Mouse (Mus musculus) left cerebral cortex, adult 9 months (tissue): Measurements from ENCODE around the gene Thada.

Experiments
- DNase-seq, 2 experiments: peaks; one replicate each; pipeline ENCODE4 v3.0.0; 2022; ENCODE audit warnings: low spot score in 2 of 2

The Thada gene

DNA sequence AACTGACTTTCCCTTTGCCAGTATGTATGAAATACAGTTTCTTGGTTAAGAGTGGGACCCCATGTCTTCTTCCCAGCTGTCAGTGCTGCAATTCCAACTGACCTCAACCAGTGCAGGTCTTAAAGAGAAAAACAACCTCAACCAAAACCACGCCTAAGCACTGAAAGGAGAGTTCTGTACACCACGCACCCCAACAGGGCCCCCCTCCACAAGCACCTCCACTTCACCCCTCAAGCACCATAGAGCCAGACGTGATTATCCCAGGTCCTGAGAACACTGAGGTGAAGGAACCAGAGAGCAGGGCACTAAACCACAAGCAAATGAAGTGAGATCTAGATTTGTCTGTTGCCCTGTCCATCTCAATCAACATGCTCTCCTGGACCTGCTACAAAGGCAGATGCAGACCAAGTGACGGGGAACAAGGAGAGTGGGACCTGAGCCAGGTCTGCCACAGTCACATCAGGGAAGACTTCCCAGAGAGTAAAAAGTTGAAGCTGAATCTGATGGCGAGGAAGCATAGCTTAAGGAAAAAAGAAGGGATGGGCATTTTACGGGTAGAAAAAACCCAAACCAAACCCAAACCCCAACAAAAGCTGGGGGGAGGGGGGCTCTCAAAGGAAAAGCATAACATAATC, 93.5 kb downstream of the Thada start:
- no peak for DNase-seq

DNA sequence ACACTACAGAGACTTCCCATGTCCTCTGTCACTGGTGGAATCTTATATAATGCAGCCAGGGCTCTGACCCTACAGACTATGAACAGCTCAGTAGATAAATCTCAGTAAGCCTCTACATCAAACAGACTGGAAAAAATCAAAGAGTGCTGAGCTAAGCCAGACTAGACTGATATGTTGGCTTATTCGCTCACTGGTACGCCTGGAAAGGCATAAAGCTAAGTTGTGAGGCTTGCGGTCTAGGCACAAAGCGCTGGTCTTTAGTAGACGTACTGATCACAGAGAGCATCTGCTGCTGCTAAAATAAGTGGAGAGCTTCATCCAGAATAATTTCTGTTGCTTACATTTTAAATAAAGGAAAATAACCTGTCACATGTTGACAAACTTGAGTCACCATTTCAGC, 95.6 kb downstream of the Thada start:
- DNase-seq, result no peak

DNA sequence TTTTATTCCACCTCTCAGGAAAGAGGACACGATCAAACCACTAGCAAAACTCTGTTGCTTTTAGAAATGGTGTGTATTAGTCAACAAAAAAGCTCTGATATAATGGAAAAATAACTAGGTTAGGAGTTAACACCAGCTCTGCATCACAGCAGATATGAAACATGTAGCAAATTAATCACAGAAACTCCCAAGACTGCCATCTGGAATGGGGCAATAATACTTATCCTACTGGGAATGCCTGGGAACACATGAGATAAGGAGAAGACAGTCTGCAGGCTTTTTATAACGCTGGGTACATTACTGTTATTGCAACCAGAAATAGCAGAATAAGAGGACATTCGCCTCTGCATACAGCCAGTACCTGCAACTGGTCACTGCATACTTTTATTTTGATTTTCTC, 96.2 kb downstream of the Thada start:
- DNase-seq, result no peak

DNA sequence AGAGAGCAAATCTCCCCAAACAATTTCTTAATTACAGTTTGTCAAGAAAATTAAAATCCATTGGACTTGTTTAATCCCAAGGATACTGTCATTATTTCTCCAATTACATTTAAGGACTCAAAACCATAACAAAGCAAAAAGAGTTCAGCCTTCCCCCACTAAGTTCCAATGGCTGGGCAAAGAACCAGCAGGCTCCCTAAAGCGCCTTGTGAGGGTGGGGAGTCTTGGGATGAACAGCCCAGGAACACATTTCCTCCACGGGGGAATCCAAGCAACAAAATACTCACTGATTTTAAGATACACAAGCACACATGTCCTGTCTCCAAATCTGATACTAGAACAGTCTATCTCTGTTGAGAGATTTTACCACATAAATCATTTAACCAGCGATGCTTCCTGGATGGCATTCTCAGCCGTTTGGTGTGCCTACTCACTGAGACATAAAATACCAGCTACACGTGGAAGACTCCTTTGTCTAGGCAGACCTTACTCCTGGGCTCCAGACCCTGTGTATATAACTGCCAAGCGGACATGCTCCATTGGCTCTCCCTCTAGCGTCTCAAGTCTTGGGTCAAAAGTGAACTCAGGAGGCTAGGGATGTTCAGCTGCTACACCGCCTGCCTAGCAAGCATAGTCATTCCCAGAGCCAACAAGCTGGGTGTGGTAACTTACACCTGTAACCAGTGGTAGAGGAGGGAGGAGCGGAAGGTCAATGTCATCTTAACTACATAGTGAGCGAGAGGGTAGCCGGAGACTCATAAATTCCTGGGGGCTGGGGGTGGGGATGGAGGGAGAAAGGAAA, 97.6 kb downstream of the Thada start:
- no peak for DNase-seq

DNA sequence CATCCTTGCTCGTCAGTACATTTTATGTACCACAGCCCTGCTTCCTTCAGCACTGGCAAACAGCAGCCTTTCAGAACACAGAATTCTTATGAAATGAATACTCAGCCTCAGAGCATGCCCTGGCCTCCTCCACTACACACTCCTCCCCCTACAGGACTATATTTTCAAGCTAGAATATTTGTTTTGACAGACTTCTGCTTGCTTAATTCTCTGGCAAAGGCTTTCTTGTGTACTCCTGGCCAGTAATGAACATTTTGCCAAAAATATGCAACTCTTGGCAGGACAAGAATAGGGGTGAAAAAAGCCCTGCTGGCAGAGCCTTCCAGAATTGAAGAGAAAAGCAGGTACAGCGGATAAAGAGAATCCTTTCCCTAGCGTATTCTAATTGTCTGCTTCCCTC, 98.3 kb downstream of the Thada start:
- no peak for DNase-seq

DNA sequence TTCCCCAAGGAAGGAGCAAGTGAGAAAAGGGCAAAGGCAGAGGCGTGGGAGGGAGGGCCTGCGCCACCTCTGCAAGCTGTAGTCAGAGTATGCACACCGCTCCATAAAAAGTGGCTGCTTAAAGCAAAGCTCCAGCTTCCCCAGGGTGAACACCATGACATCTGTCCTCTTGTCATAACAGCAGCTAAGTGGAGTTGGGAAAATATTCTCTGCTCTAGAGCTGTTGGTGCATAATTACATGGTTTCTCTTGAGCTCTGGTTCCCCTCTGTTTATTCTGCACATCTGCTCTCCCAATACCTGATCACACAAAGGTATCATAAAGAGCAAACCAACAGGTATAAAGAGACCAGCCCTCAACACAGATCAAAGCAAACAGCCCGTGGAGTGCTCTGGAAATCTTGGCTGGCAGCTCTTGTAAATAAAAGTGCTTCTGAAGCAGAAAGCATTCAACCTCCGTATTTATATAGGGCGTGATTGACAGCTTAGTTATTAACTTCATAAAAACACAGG, 100.2 kb downstream of the Thada start:
- no peak for DNase-seq

DNA sequence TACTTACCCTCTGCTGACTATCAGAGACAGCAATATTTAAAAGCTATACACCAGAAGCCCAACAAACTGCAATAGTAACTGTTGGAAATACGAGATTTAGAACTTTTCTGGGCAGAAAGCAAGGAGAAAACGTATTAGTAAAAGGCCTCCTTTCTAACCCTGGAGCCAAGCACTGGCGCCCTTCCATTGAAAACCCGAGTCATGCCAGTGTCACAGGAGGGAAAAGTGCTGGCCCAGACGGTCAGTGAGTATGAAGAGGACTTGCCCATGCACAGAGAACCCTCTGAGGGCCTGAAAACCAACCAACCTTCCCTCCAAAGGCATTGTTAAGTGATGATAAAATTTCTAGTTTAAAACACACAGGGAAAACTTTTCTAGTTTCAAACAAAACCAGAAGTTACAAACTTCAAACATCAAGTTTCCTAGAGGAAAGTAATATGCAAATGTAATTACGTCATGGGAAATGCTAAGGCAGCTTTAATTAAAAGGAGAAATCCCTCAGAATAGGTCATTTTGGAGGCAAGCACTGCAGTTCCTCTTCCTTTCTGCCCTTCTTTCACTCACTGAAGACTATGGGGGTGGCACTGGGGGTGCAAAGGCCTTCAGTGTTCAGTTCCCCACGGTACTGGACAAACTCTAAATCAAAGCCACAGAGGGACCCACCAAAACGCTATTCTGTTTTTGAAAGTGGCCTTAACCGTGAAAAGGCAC, 100.8 kb downstream of the Thada start:
- DNase-seq, result no peak

DNA sequence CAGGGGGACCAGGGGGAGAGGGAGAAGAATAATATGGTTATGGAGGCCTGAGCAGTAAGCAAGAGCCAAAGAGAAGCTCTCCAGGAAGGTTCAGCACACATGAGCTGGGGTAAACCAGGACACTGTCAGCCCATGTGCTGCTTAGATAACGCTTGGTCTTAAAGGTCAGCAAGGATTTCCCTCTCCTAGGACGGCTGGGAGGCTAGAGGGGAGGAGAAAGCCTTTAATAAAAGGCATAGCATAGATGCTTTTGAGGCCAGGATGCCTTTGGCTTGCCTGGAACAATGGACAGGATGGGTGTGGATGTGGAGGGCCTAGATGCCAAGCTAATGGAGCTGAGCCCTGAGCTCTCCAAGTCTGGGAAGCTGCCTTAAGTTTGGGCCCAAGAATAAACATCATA, 102.6 kb downstream of the Thada start:
- no peak for DNase-seq

DNA sequence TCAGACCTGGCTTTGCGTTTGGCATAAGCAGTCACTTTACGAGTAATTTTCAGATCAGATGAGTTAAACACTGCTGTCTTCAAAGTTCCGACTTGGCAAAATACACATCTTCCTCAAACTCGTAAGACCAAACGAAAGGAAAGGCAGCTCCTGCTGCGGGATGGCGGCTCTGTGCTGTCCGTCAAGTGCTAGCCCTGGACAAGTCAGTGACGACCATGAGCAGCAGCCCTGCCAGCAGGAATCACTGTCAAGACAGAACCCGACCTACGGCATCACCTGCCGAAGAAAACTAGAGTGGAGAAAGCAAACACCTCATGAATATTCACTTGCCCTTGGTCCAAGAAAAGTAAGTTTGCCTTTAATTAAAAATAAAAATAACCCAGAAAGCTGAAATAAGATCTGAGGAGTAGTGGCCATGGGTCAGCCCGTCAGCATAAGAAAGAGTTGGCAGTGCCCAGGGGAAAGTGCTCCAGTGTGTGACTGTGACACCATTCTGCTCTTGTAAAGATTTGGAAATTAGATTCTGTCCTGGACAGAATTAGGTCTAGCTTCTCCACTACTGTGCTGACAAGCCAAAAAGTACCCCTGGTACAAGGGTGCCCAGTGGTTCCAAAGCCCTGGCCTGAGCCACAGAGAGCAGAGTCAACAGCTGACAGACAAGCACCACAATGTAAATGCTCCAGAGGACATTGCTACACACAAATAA, 103.3 kb downstream of the Thada start:
- DNase-seq, result no peak

DNA sequence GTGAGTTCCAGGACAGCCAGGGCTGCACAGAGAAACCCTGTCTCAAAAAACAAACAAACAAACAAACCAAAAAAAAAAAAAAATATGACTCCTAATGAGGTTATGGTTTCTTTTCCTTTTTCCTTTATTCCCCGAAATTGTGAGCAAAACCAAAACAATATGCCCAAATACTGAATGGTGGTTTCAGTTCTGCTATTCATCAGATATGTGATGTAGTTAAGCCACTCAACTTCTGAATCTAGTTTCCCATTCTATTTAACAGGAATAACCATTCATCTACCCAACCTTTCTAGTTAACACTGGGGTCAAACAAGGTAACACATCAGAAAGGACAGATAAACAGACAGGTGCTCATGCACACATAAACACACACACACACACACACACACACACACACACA, 105.0 kb downstream of the Thada start:
- DNase-seq, result no peak

DNA sequence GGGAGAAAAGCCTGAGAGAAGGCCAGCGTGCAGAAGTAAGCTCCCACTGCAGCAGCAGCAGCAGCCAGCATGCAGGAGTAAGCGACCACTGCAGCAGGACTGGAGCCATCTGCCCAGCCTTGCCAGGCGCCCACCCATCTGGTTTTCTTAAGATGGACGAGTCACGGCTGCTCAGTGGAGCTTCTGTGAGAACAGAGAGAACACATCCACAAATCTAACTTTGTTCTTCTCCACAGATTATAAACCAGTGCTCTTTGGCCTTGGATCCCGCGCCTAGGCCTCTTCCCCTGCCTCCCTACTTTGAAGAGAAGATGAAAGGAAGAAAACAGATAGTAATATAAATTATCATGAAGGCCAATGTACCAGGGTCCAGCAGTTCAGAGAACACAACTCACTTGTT, 106.2 kb downstream of the Thada start:
- no peak for DNase-seq

DNA sequence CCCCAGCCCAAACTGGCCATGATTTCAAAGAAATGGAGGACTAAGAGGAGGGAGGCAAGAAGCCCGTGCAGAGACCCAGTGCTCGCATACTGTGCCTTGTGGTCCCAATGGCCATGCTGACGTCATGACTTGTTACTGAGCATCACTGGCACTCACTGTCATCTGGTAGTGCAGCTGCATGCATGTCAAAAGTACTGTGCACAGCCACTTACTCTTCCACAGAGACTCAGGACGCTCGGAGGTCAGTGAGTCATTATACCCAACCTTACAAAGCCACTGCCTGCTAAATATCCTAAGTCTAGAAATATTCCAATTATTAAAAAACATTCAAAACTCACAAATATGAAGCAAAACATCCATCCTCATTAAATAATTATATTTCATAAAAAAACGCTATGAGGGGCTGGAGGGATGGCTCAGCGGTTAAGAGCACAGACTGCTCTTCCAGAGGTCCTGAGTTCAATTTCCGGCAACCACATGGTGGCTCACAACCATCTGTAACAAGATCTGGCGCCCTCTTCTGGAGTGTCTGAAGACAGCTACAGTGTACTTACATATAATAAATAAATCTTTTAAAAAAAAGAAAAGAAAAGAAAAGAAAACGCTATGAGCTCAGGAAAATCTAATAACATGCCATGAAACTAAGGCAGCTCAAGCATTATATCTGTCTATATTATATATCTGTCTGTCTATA, 106.9 kb downstream of the Thada start:
- no peak for DNase-seq

DNA sequence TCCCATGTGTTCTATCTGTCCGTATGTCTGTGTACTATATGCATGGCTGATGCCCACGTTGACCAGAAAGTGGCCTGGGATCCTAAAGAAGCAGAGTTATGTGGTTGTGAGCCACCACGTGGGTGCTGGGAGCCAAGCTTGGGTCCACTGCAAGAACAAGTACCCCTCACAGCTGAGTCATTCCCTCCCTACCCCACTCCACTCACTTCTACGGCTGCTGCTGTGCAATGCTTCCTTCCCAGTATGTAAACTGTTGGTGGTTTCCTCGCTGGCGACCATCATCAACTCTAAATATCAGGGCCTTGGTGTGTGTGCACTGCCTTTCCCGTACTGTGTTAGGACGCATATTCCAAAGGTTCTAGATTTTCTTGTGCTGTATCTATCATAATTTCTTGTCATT, 108.2 kb downstream of the Thada start:
- DNase-seq, result no peak

DNA sequence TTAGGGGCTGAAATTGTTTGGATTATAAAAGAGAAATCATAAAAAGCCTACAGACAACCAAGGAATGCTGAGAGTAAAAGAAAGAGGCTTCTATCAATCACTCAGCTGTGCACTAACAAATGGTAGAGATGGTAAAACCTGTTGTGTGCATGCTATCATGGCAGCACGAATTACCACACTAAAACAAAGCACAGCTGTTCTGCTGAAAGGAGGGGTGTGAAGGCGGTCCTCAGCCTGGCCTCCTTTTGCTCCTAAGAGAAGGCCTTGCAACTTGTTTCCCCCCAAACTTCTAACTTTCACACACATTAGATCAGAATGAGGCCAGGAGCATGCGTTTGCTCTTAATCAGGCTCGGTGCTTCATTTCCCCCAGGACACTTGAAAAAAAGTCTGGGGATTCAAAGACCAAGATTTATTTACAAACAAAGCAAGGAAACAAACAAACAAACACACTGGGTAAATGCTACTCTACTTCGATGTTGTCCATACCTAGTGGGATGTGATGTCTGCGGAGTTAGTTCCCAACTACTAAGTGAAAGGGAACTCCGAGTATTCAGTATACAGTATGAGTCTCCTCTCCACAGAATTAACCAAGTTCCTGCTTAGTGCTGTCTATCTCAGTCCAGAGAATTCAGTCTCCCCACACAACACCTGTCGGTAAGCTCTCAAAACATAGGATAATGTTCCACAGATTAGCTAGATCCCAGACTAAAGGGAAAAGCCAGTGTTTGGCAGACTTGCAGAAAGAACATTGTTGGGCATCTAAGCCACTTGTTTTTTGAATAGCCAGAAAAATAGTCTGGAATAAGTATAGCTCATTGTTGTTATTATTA, 109.7 kb downstream of the Thada start:
- no peak for DNase-seq

DNA sequence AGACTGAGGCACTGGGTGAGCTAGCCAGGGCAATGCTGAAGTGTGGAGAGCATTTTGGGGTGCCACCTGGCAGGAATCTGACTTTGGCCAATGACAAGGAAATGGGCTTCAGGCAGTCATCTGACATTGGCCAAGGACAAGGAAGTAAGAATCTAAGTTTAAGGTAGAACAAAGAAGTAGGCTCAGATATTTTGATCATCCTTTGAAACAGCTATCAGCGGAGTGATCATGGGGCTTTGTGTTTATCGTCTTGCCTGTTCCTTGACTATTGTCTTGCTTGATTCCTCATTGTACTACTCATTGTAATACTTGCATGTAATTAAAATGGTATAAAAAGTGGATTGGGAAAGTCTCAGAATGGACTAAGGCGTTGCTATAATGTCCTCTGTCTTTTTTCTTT, 111.0 kb downstream of the Thada start:
- DNase-seq, result no peak

DNA sequence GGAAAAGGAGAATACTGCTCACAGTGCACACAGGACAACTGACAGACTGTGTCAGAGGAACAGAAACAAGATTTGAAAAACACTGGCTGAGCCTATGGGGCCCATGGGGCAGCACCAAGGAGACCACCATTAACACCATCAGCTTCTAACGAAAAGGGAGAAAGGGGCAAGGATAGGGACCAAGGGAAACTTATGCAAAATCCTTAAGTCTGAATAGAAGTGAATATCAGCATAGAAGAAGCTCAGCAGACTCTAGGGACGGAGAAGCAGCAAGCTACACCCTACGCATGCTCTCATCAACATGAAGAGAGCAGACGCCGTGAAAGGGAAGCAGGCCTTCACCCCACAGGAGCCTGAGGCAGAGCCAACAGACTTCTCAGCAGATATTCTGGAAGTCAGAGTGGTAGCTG, 112.1 kb downstream of the Thada start:
- DNase-seq, result no peak

DNA sequence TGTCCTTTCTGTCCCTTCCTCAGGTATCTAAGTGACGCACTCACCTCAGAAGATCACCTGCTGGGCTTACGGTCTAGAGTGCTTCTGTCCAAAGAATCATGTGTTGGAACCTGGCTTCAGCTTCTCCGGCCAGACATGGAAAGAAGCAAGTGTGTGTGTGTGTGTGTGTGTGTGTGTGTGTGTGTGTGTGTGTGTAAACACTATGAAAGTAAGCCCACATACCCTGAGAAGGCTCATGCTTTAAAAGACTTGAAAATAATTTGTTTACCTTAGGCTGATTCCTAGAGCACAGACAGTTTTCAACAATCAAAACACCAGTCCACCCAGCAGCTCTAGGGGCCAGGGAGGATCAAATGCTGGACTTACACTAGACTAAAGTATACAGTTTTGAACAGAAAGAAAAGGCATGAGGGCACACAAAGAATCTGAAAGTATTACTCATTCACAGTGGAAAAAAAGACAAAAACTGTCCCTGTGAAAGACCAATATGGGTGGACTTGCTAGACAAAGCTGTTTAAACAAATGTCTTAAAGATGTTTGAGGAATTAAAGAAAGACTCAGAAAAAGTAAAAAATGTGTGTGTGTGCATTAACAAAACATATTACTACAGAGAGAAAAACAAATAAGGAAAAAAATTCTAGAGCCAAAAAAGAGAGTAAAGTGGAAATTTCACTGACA, 112.6 kb downstream of the Thada start:
- DNase-seq, result no peak

DNA sequence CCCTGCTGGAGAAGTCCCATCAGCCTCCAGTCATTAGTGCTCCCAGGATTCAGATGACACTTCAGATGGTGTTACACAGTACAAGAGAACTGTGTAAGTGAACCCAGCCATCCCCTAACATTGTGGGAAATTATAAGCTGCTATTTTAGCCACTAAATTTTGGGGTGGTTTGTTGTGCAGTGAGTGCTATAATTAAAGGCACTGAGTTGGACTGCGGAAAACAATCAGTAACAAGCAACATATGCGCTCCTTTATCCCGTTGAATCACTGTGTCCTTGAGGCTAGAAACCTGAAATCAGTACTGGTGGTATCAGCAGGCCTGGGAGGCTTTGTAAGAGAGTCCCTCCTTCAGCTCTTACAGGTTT, 113.2 kb downstream of the Thada start:
- DNase-seq, result no peak

DNA sequence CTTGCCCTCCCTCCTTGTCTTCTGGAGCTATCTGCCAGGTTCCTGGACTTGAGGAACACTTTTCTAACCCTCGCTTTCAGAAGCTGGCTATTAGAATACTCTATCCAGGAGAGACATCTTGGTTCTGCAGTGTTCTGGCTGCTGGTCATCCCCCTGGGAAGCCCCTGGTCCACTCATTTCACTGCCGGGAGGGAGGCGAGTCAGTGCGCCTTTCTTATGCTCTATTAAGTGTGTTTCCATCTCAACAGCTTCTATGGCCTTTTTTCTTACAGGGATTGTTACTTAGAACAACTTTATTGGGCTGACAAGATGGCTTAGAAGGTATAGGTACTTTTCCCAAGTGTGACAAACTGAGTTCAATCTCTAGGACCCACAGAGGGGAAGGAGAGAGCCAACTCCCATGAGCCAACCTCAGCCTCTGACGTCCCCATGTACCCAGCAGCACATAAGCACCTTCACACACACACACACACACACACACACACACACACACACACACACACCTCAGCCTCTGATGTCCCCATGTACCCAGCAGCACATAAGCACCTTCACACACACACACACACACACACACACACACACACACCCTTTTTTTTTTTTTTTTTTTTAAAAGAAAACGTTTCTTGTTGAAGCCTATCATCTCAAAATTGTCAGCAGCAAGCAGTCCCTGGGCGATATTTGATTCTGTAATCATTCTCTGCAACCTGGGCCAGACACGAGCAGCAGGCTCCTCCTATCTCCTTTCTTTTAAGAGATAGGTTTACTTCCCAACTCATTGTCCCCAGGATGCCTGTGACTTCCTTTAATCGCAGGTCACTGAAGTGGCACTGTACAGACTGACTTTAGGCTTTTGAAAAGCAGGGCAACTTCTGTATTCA, 113.9 kb downstream of the Thada start:
- no peak for DNase-seq
